Mouse (Mus musculus) Patski (cell line): ENCODE measurements around the gene Tpra1. TPM values are rescaled to one million over a fixed set of nuclear protein-coding genes. Genes with fewer than 3 reads are reported as not detected.

ENCODE experiments used
- ATAC-seq: fragments of 100-300 bp; one replicate; pipeline ENCODE4 v1.8.0; 2021
- CTCF ChIA-PET: fragments of 350-600 bp; sonication (Branson Sonifier 250); formaldehyde crosslinking; loops from one replicate; lab custom pipeline; 2022; ENCODE audit warnings: inconsistent platforms; lab: Charles Lee
- POLR2A ChIA-PET: fragments of 350-600 bp; sonication (Branson Sonifier 250); formaldehyde crosslinking; loops from one replicate; lab custom pipeline; 2022; ENCODE audit warnings: antibody characterized with exemption, inconsistent platforms; lab: Charles Lee
- DNase-seq: peaks from one replicate; pipeline ENCODE4 v3.0.0-alpha.2; 2011; ENCODE audit warnings: low read depth, low spot score
- H3K27me3 ChIP-seq: fragments of 371-371 bp; one replicate; pipeline ENCODE4 v1.5.1; 2021
- CTCF ChIP-seq: fragments of 100-300 bp; IDR thresholded peaks from one replicate; pipeline ENCODE4 v1.5.1; 2021
- in situ Hi-C: fragments of 300-500 bp; cut with MboI; formaldehyde crosslinking; loops from 3 replicates; pipeline ENCODE4 v1.11.1; 2018; ENCODE audit warnings: low pct_unique_long_range_greater_than_20kb, mixed read lengths
- polyA plus RNA-seq: library from polyadenylated mRNA; unstranded; gene quantifications from one replicate; pipeline ENCODE4 v1.2.3, GENCODE M21; 2021

The Tpra1 gene
- polyA plus RNA-seq, 1 experiment from 2014 or later = 64.5 TPM

DNA sequence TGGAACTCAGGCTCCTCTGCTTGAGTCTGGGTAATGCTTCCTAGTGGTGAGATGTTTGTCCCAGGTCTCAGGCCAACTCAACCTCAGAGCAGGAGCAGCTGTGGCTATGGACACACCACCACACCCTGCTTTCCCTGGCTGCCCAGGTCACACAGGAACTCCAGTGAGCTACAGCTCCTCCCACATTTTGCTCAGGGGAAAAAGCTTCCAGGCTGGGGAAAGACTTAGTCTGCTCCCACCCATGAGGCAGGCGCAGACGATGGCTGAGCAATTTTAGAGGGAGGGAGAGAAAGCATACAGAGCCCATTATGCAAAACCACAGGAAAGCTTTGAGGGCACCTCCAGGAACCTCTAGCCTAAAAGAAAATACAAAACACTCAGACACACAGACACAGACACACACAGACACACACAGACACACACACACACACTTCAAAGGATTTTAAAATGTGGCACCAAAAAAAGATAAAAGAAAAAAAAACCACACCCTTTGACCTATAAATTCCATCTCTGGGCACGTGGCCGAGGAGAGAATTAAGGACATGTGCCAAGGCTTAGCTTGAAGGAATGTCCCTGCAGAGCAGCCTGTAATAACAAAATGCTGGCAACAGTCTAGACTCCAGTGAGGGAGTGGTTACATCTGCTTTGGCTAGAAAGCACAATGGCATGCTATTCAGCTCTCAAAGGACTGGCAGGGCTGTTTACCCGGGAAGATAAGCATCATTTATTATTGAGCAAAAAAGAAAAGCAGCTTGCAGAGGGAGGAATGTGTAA lies 22.6 kb downstream of the Tpra1 start:
- DNase-seq = peak; percentile 86
- POLR2A ChIA-PET = interaction anchor here (0.7 kb wide), 1 partner anchor 544 kb away, joined by 4 read pairs; no protein-coding TSS in a partner anchor
- no peaks in the 10 kb centered on the region for H3K27me3 ChIP-seq
- CTCF ChIA-PET = interaction anchor here (1.0 to 3.1 kb wide), 8 partner anchors 9 to 629 kb away, joined by 3 to 17 read pairs (median 3); partner anchors contain the start of gene Tpra1
- TF ChIP-seq CTCF = no peak
- ATAC-seq = peak; percentile 48
- in situ Hi-C loops = no loop called here

DNA sequence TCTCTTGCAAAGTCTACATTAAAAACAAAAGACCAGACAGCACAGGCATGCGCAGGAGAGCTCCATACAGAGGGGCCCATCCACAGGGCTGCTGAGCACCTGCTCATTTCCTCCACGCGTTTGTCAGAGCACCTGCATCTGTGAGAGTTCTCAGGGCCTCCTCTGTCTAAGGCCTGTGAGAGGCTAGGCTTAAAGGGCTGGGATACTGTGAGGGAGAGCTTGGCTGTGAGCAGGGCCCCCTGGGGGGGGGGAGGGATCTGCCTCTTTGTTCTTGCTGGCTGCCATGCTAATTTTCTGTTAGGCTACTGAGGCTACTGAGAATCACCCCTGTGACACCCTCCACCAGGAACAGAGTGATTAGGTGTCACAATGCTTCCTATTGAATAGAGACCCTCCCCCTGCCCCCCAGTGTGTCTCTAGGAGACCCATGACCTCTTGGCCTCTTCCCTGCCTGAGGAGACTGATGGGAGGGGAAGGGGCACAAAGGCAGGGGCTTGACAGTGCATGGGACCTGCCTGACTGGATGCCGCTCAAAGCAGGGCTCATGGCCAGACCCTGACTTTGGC lies 23.7 kb downstream of the Tpra1 start:
- ChIA-PET POLR2A (no interaction called here), CTCF (interaction anchor here (1.2 to 3.9 kb wide), 6 partner anchors 10 to 707 kb away, joined by 3 to 17 read pairs (median 10); no protein-coding TSS in a partner anchor)
- no peak for ATAC-seq
- in situ Hi-C loops = no loop called here
- no peaks in the 10 kb centered on the region for H3K27me3 ChIP-seq
- no peak for TF ChIP-seq CTCF
- no peak for DNase-seq

DNA sequence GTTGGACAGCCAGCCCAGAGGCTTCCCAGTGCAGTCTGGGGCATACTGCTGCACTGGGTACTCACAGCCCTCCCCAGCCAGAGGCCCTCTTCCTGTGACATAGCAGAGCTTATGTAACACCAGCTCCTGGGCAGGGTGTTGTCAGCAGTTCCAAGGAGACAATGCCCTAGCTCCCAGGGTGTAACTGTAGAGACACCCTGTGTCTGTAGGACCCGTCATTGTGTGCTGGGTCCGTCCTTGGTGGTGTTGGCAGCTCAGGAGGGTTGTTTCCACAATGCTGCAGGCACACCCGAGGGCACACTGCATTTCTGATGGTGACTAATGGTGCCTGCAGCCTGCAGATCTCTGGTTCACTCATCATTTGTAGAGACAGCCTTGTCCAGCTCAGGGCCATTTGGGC lies 24.8 kb downstream of the Tpra1 start:
- CTCF ChIA-PET = interaction anchor here (0.7 to 3.9 kb wide), 11 partner anchors 9 to 705 kb away, joined by 3 to 16 read pairs (median 3); no protein-coding TSS in a partner anchor
- DNase-seq = no peak
- TF ChIP-seq CTCF = no peak

DNA sequence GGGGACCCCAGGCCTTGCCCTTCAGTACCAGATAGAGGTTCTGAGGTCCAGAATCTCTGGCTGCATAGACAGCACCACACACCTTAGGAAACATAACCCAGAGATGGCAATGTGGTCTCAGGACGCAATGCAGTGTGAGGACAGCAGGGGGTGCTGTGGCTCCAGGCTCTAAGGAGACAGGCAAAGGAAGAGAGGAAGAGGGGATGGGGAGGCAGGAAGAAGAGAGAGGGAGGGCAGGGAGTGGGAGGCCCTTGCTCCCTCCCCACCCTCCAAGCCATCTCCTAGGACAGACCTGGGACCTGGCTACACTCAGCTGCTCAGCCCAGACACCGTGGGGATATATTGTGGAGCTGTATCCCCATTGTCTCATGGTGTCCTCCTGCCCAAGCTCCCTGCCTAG lies 25.5 kb downstream of the Tpra1 start:
- ChIA-PET CTCF (interaction anchor here (0.7 to 3.9 kb wide), 10 partner anchors 8 to 705 kb away, joined by 3 to 16 read pairs (median 4); no protein-coding TSS in a partner anchor), POLR2A (interaction anchor here (1.3 kb wide), 1 partner anchor 8 kb away, joined by 5 read pairs; no protein-coding TSS in a partner anchor)
- in situ Hi-C loops = no loop called here
- no peak for ATAC-seq
- TF ChIP-seq CTCF = no peak
- no peaks in the 10 kb centered on the region for H3K27me3 ChIP-seq
- no peak for DNase-seq

More for the DNA sequence above, 24.8 kb downstream of the Tpra1 start:
- no peaks in the 10 kb centered on the region for H3K27me3 ChIP-seq
- peak; percentile 15 for ATAC-seq
- in situ Hi-C loops = no loop called here
- POLR2A ChIA-PET = interaction anchor here (0.7 to 1.3 kb wide), 2 partner anchors 9 to 460 kb away, joined by 3 to 5 read pairs; no protein-coding TSS in a partner anchor

DNA sequence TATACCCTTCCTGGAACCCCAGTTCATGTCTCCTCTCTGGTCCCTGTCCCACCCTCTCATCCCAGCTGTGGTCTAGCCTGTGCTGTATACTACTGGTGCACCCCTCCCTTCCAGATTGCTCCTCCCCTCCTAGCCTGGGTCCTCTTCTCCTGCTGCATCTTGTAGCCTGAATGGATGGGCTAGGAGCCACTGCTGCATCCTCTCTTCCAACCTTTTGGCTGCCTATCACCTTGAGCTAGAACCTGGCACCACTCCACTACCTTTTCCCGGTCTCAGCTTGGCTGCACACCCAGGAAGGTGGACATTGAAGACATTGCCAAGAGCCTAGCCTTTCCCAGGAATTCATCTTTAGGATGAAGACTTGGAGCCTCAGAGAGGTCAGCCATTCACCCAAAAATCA lies 26.0 kb downstream of the Tpra1 start:
- ATAC-seq (no peak), DNase-seq (no peak)
- ChIA-PET POLR2A (no interaction called here), CTCF (interaction anchor here (0.9 to 3.9 kb wide), 6 partner anchors 16 to 704 kb away, joined by 3 to 16 read pairs (median 6); no protein-coding TSS in a partner anchor)
- no peaks in the 10 kb centered on the region for H3K27me3 ChIP-seq
- TF ChIP-seq CTCF = no peak
- in situ Hi-C loops = no loop called here

DNA sequence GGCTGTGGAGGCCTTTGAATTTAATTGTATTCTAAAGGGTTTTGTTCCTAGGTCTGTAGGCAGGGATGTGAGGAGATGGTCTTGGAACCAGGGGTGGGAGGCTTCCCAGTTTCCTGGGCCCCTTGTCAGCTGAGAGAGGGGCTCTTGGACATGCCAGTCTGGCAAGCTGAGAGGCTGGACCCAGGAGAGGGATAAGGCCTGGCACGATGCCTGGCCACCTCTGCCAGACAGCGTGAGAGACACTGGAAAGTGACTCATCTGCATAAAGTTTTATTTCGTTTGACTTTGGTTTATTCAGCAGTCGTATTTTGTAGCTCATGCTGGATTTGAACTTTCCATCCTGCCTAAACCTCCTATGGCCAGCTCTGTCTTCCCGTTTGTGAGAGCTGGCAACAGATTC lies 26.5 kb downstream of the Tpra1 start:
- no peak for TF ChIP-seq CTCF
- DNase-seq = no peak
- ChIA-PET POLR2A (no interaction called here), CTCF (interaction anchor here (0.9 to 3.9 kb wide), 7 partner anchors 15 to 704 kb away, joined by 3 to 16 read pairs (median 4); no protein-coding TSS in a partner anchor)
- ATAC-seq = no peak
- no peaks in the 10 kb centered on the region for H3K27me3 ChIP-seq
- in situ Hi-C loops = no loop called here

DNA sequence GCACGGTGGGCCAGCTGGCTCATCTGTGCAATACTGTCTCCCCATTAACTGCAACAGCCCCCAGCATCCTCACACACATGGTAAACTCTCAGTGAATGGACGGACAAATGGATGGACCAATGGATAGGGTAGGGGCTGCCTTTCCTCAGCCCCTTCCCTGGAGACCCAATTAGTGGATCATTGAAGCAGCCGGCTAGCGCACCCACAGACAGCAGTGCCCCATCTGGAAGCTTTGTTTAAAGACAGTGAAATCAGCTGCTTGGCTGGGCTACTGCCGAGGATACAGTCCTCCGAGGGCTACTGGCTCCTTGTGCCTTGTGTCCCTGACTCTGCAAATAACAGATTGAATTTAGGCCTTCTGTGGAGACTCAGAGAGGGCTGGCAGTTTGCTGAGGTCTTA lies 27.4 kb downstream of the Tpra1 start:
- ChIA-PET CTCF (interaction anchor here (3.9 kb wide), 1 partner anchor 51 kb away, joined by 9 read pairs; no protein-coding TSS in a partner anchor), POLR2A (no interaction called here)
- in situ Hi-C loops = no loop called here
- DNase-seq (no peak), ATAC-seq (no peak)
- TF ChIP-seq CTCF = no peak
- no peaks in the 10 kb centered on the region for H3K27me3 ChIP-seq

DNA sequence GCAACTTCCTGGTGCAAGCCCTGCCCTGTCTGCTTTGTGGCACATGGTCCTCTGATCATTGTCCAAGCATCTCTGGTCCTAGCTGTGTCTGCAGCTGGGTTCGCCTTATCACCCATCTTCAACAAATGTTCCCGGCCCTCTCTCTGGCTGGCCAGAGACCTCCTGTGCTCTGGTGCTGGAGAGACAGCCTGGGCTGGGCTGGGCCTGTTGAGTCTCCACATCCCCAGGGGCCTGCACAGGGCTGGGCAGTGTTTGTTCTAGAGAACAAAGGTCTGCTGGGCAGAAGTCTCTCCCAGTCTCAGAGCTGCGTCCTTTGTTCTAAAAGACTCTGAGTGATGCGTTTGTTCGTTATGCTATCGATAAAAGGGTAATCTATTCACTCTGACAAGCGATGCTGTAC lies 28.0 kb downstream of the Tpra1 start:
- no peak for TF ChIP-seq CTCF
- CTCF ChIA-PET = interaction anchor here (0.8 kb wide), 1 partner anchor 705 kb away, joined by 3 read pairs; no protein-coding TSS in a partner anchor
- POLR2A ChIA-PET = no interaction called here
- no peaks in the 10 kb centered on the region for H3K27me3 ChIP-seq
- DNase-seq (no peak), ATAC-seq (no peak)
- in situ Hi-C loops = loop anchor here (5.0 kb wide), 5 partner anchors 102 to 697 kb away; no protein-coding TSS in a partner anchor

DNA sequence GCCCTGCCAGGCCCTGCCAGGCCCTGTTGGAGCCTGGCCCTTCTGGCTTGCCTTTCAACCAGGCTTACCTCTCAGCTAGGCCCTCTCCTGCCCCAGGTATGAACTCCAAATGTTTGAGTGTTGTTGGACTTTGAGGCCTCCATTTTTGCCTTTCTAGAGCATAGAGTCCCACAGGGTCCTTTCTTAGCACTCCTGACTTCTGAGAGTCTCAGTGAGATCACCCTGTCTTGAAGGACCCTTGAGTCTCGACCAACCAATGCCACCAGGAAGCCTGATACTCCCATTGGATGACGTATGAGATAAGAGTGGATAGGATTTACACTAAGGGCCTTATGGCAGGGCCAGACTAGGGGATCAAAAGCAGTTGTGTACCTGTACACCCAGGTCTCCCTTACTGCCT lies 29.4 kb downstream of the Tpra1 start:
- ATAC-seq (no peak), DNase-seq (no peak)
- POLR2A ChIA-PET = no interaction called here
- no peak for TF ChIP-seq CTCF
- in situ Hi-C loops = loop anchor here (5.0 kb wide), 5 partner anchors 101 to 696 kb away; no protein-coding TSS in a partner anchor
- CTCF ChIA-PET = no interaction called here
- no peaks in the 10 kb centered on the region for H3K27me3 ChIP-seq

DNA sequence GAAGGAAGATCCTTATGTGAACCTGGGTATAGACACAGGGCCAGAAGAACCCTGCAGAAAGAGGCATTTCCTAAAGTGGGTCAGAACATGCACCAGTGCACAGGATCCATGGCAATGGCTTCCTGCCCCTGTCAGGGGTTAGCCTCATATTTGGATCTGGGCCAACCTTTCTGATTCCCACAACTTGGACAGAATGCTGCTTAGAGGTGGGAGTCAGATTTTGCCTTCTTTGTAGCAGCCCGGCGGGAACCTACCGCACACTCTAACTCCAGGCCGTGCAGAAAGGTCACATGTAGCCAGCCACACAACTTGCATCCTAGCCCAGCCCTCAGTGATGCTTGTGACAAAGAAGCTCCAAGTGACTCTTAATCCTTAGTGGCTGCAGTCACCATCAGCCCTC lies 32.1 kb downstream of the Tpra1 start:
- DNase-seq (no peak), ATAC-seq (no peak)
- TF ChIP-seq CTCF = no peak

More for the DNA sequence above, 32.1 kb downstream of the Tpra1 start:
- ChIA-PET CTCF (interaction anchor here (0.5 to 2.8 kb wide), 9 partner anchors 16 to 698 kb away, joined by 3 to 9 read pairs (median 3); no protein-coding TSS in a partner anchor), POLR2A (interaction anchor here (0.7 kb wide), 1 partner anchor 24 kb away, joined by 3 read pairs; no protein-coding TSS in a partner anchor)
- H3K27me3 ChIP-seq = no peaks in the 10 kb centered on the region
- in situ Hi-C loops = loop anchor here (5.0 kb wide), 5 partner anchors 98 to 693 kb away; no protein-coding TSS in a partner anchor
